Mouse (Mus musculus) ES-E14 (cell line): ENCODE data around the gene Syngr2.

Experiments
- CHD2 ChIP-seq: IDR thresholded peaks from 2 replicates; pipeline ENCODE4 v1.6.1; 2014; ENCODE audit warnings: mild to moderate bottlenecking, low read depth, low read length, inconsistent platforms
- ZC3H11A ChIP-seq: IDR thresholded peaks from 2 replicates; pipeline ENCODE4 v1.6.1; 2012; ENCODE audit warnings: low read depth, mild to moderate bottlenecking, inconsistent platforms, low read length, borderline replicate concordance
- ZNF384 ChIP-seq: IDR thresholded peaks from 2 replicates; pipeline ENCODE4 v1.6.1; 2012; ENCODE audit warnings: low read depth, low read length, inconsistent platforms

- TF ChIP-seq ZNF384 (no peak), ZC3H11A (no peak), CHD2 (no peak)
Observed at GRCm38 (mm10) chr11:117827386-117827785, 17.9 kb downstream of the Syngr2 start.
